Mouse (Mus musculus) liver, embryonic 14.5 days (tissue): Measurements from ENCODE around the gene Ptprc.

Source experiments
- CTCF ChIP-seq: IDR thresholded peaks from 2 replicates; pipeline ENCODE4 v1.5.1; 2016; ENCODE audit warnings: antibody characterized with exemption, low read depth, control low read depth
- EP300 ChIP-seq: IDR thresholded peaks from 2 replicates; pipeline ENCODE4 v1.6.1; 2016; ENCODE audit warnings: antibody characterized with exemption, low read depth

DNA sequence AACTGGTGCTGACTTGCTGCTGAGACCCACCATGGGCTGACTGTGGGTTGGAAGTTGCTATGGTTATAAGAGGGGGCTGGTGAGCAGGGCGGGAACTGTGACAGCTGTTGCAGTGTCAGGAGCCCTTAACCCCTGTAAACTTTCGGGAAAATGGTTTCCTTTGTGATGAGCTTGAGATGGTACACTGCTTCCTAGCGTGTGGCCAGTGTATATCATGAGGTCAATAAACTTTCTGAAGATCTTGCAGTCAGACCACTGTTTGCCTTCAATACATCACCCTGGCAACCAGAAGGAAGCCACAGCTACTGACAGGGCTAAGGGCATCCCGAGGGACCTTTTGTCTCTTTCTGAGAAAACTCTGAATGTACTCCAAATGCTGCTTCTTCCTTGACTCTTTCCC is 145.9 kb downstream of the Ptprc start:
- no peak for TF ChIP-seq CTCF
- no peak for TF ChIP-seq EP300
